Mouse (Mus musculus) E14TG2a.4 (cell line): Measurements from ENCODE around the gene Efhb.

ENCODE experiments used
- CTCF ChIP-seq: conservative IDR thresholded peaks from 2 replicates; pipeline ENCODE4 v1.5.1; 2014; ENCODE audit warnings: low read length
- POU5F1 ChIP-seq: IDR thresholded peaks from 2 replicates; pipeline ENCODE4 v1.6.1; 2014; ENCODE audit warnings: low read length, borderline replicate concordance

DNA sequence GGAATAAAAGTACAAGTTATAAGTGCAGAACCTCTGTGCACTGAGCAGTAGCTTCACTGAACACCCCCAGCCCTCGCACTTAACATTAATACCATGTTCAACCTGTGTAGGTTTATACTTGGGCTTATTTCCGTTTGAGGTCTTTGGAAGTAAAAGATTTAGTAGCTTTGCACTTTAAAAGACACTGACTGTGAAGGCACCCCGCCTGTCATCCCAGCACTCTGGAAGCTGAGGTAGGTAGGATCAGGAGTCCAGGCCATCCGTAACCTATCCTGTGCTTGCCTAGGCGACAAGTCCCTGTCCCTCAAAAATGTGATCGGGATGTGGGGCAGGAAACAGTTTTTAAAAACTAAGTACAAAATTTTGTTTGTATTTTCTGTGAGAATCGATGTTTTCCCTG is 17.3 kb upstream of the Efhb start:
- TF ChIP-seq CTCF (no peak), POU5F1 (no peak)
